Mouse (Mus musculus): ENCODE data around the gene Akna. TPM values are rescaled to one million over a fixed set of nuclear protein-coding genes. Genes with fewer than 3 reads are reported as not detected.

Gene Akna
- 1.9 TPM for polyA plus RNA-seq (2015; fragmentation: Illumina TruSeq; extraction: RNeasy Lipid Tissue Mini Kit (QIAGEN cat#74804); ENCODE audit: low read depth, low replicate concordance)

GRCm38 (mm10) chr4:63403040-63403959, at the start of gene Akna:
TSS of gene Akna (minus strand) at chr4:63403354.

DNA sequence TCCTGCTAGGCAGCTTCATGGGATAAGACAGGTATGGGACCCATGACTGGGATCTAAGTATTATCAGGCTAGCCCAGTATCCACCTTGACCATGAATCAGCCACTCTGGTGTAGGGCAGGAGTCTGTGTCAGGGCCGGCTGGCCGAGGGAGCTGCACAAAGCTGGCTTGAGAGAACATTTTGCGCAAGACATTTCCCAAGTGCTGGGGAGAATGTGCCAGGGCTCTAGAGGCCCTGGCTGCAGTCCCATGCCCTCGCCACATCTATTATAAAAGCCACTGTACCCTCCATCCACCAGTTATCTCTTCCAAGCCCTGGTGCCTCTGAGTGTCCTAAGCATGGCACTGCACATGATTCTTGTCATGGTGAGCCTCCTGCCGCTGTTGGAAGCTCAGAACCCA, 41.0 kb downstream of the Akna start, which contains the start of gene Orm2:
Orm2 (plus strand) TSS at position 300 of the 400 bp plus-strand sequence.

GRCm38 (mm10) chr4:63355877-63356665, 47.1 kb downstream of the Akna start, which contains the start of gene Orm3:
TSS of gene Orm3 (plus strand) at chr4:63356162.

GRCm38 (mm10) chr4:63344295-63344694, 58.9 kb downstream of the Akna start, which contains the start of gene Orm1:
TSS of gene Orm1 (plus strand) at chr4:63344560.

Other genes starting within 250 kb of the Akna start
- 0.37 TPM for gene Ambp, start 248.6 kb downstream of the Akna start, polyA plus RNA-seq (2015; fragmentation: Illumina TruSeq; extraction: RNeasy Lipid Tissue Mini Kit (QIAGEN cat#74804); ENCODE audit: low read depth, low replicate concordance)
- not detected for gene Kif12, start 231.2 kb downstream of the Akna start, polyA plus RNA-seq (2015; fragmentation: Illumina TruSeq; extraction: RNeasy Lipid Tissue Mini Kit (QIAGEN cat#74804); ENCODE audit: low read depth, low replicate concordance)
- gene Col27a1, start 189.3 kb downstream of the Akna start, polyA plus RNA-seq (2015; fragmentation: Illumina TruSeq; extraction: RNeasy Lipid Tissue Mini Kit (QIAGEN cat#74804); ENCODE audit: low read depth, low replicate concordance), result 3.6 TPM
- not detected for gene Orm1, start 58.8 kb downstream of the Akna start, polyA plus RNA-seq (2015; fragmentation: Illumina TruSeq; extraction: RNeasy Lipid Tissue Mini Kit (QIAGEN cat#74804); ENCODE audit: low read depth, low replicate concordance)
- gene Orm3, start 47.2 kb downstream of the Akna start, polyA plus RNA-seq (2015; fragmentation: Illumina TruSeq; extraction: RNeasy Lipid Tissue Mini Kit (QIAGEN cat#74804); ENCODE audit: low read depth, low replicate concordance), result not detected
- not detected for gene Orm2, start 40.9 kb downstream of the Akna start, polyA plus RNA-seq (2015; fragmentation: Illumina TruSeq; extraction: RNeasy Lipid Tissue Mini Kit (QIAGEN cat#74804); ENCODE audit: low read depth, low replicate concordance)
- gene Whrn, start 92.6 kb upstream of the Akna start, polyA plus RNA-seq (2015; fragmentation: Illumina TruSeq; extraction: RNeasy Lipid Tissue Mini Kit (QIAGEN cat#74804); ENCODE audit: low read depth, low replicate concordance), result 30.1 TPM
- gene Atp6v1g1, start 141.4 kb upstream of the Akna start, polyA plus RNA-seq (2015; fragmentation: Illumina TruSeq; extraction: RNeasy Lipid Tissue Mini Kit (QIAGEN cat#74804); ENCODE audit: low read depth, low replicate concordance), result 246 TPM
- gene Tmem268, start 155.4 kb upstream of the Akna start, polyA plus RNA-seq (2015; fragmentation: Illumina TruSeq; extraction: RNeasy Lipid Tissue Mini Kit (QIAGEN cat#74804); ENCODE audit: low read depth, low replicate concordance), result 11.1 TPM
- gene Gm11213, start 201.9 kb upstream of the Akna start, polyA plus RNA-seq (2015; fragmentation: Illumina TruSeq; extraction: RNeasy Lipid Tissue Mini Kit (QIAGEN cat#74804); ENCODE audit: low read depth, low replicate concordance), result not detected
- not detected for gene Tex48, start 219.1 kb upstream of the Akna start, polyA plus RNA-seq (2015; fragmentation: Illumina TruSeq; extraction: RNeasy Lipid Tissue Mini Kit (QIAGEN cat#74804); ENCODE audit: low read depth, low replicate concordance)

All from brain, adult 10 weeks (tissue).